Mouse (Mus musculus) intestine, embryonic 15.5 days (tissue): ENCODE measurements around the gene Trp53bp2. TPM values are rescaled to one million over a fixed set of nuclear protein-coding genes. Genes with fewer than 3 reads are reported as not detected.
A peak's percentile ranks its signal among the peaks of the same experiment; 100 is the strongest.

Experiments used
- ATAC-seq: fragments of 200-750 bp; cut with Nextera tagmentation; 2 replicates; pipeline ENCODE4 v1.8.0; 2017; ENCODE audit warnings: moderate TSS enrichment, moderate library complexity
- H3K27ac ChIP-seq: fragments of 300-500 bp; sonication (generic); 2 replicates; pipeline ENCODE4 v1.5.1; 2015; ENCODE audit warnings: mild to moderate bottlenecking, inconsistent platforms
- H3K27me3 ChIP-seq: fragments of 300-500 bp; sonication (generic); replicated peaks from 2 replicates; pipeline ENCODE4 v1.6.1; 2015; ENCODE audit warnings: inconsistent platforms
- H3K36me3 ChIP-seq: fragments of 300-500 bp; sonication (generic); 2 replicates; pipeline ENCODE4 v1.6.1; 2015; ENCODE audit warnings: inconsistent platforms
- H3K4me1 ChIP-seq: fragments of 300-500 bp; sonication (generic); replicated peaks from 2 replicates; pipeline ENCODE4 v1.6.1; 2015; ENCODE audit warnings: inconsistent platforms
- H3K4me2 ChIP-seq: fragments of 300-500 bp; sonication (generic); replicated peaks from 2 replicates; pipeline ENCODE4 v1.6.1; 2015; ENCODE audit warnings: mild to moderate bottlenecking, inconsistent platforms
- H3K4me3 ChIP-seq: fragments of 300-500 bp; sonication (generic); replicated peaks from 2 replicates; pipeline ENCODE4 v1.5.1; 2015; ENCODE audit warnings: inconsistent platforms
- H3K9ac ChIP-seq: fragments of 300-500 bp; sonication (generic); 2 replicates; pipeline ENCODE4 v1.6.1; 2015; ENCODE audit warnings: inconsistent platforms
- H3K9me3 ChIP-seq: fragments of 300-500 bp; sonication (generic); 2 replicates; pipeline ENCODE4 v1.6.1; 2016; ENCODE audit warnings: inconsistent platforms
- WGBS: fragments of 180-500 bp; shearing (Covaris S2); methylation state at CpG from one replicate; pipeline ENCODE4 v1.1.7; 2015; 5-methylcytosine and 5-hydroxymethylcytosine counted together
- polyA plus RNA-seq: library from polyadenylated mRNA; unstranded; fragments of >200 nt; fragmentation: Nextera tagmentation; extraction: Ambion mirVana; gene quantifications from 2 replicates; pipeline ENCODE4 v1.2.1, GENCODE M21; 2015

Gene Trp53bp2
- polyA plus RNA-seq, 1 experiment from 2014 or later: 22.6 TPM

DNA sequence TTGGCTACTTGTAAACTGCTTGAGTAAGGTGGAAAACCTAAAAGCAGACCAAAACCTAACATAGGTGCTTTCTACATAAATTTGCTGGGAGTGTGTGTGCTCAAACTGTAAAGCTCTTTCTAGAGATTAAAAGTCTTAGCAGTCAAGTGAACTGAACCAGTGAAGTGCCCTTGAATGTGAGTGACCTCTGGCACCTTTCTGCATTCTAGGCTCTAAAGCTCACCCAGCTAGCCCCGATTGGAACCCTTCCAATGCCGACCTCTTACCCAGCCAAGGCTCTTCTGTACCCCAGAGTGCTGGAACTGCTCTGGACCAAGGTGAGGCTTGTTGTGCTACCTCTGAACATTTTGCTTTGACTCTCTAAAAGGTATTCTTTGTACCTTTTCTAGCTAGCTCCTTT is 35.1 kb downstream of the Trp53bp2 start:
- Histone ChIP-seq H3K9ac (no peak overlapping the region), H3K9me3 (no peaks in the 10 kb centered on the region), H3K27ac (no peak overlapping the region), H3K4me1 (no peaks in the 10 kb centered on the region), H3K27me3 (no peaks in the 10 kb centered on the region), H3K4me2 (no peak overlapping the region), H3K4me3 (no peak overlapping the region), H3K36me3 (peaks cover 47% of the 10 kb centered on the region)
- ATAC-seq: no peak
- 86% methylated on average over 2 of the region's 2 CpGs for WGBS

GRCm38 (mm10) chr1:182448276-182449035 is 39.5 kb downstream of the Trp53bp2 start:
- H3K36me3 ChIP-seq: peaks cover 41% of the 10 kb centered on the region
- H3K9ac ChIP-seq: no peak overlapping the region
- 92% methylated on average over 14 of the region's 14 CpGs for WGBS

DNA sequence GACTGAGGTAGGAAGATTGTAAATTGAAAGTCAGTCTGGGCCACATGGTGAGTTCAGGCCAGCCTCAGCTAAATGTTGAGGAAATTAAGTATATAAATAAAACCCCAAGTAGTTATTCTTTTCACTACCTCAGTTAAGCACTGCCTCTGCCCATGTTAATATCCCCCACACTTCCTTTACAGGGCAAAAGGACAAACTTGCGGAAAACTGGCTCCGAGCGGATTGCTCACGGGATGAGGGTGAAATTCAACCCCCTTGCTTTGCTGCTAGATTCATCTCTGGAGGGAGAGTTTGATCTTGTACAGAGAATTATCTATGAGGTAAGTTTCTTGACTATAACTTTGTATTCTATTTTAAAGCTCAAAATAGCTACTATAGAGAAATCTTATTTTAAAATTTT is 43.5 kb downstream of the Trp53bp2 start:
- no peaks in the 10 kb centered on the region for H3K27me3 ChIP-seq
- WGBS: 86% methylated on average over 4 of the region's 4 CpGs
- no peak overlapping the region for H3K4me2 ChIP-seq

More at GRCm38 (mm10) chr1:182448276-182449035, 39.5 kb downstream of the Trp53bp2 start:
- H3K27me3 ChIP-seq: no peaks in the 10 kb centered on the region
- no peak for ATAC-seq
- no peaks in the 10 kb centered on the region for H3K9me3 ChIP-seq
- no peak overlapping the region for H3K4me3 ChIP-seq
- H3K4me1 ChIP-seq: no peaks in the 10 kb centered on the region
- H3K27ac ChIP-seq: no peak overlapping the region
- no peak overlapping the region for H3K4me2 ChIP-seq

GRCm38 (mm10) chr1:182455080-182455479 is 46.1 kb downstream of the Trp53bp2 start:
- Histone ChIP-seq H3K4me2 (no peak overlapping the region), H3K4me3 (no peak overlapping the region), H3K4me1 (no peaks in the 10 kb centered on the region; the same call in 1 of the 2 replicates), H3K9ac (no peak overlapping the region), H3K27ac (no peak overlapping the region), H3K36me3 (peaks cover 24% of the 10 kb centered on the region), H3K9me3 (no peaks in the 10 kb centered on the region), H3K27me3 (no peaks in the 10 kb centered on the region)
- WGBS: 91% methylated on average over 2 of the region's 2 CpGs
- no peak for ATAC-seq

More for the DNA sequence above, 43.5 kb downstream of the Trp53bp2 start:
- H3K4me1 ChIP-seq: no peaks in the 10 kb centered on the region
- no peak for ATAC-seq
- H3K9me3 ChIP-seq: no peaks in the 10 kb centered on the region
- H3K9ac ChIP-seq: no peak overlapping the region
- no peak overlapping the region for H3K27ac ChIP-seq
- no peak overlapping the region for H3K4me3 ChIP-seq
- H3K36me3 ChIP-seq: peaks cover 26% of the 10 kb centered on the region

GRCm38 (mm10) chr1:182458556-182458955 is 49.6 kb downstream of the Trp53bp2 start:
- H3K36me3 ChIP-seq: peaks cover 26% of the 10 kb centered on the region
- H3K27ac ChIP-seq: no peak overlapping the region
- no peaks in the 10 kb centered on the region for H3K27me3 ChIP-seq
- no peak overlapping the region for H3K4me3 ChIP-seq
- H3K4me2 ChIP-seq: no peak overlapping the region
- ATAC-seq: no peak
- H3K4me1 ChIP-seq: peaks cover 9% of the 10 kb centered on the region; the same call in 1 of the 2 replicates
- 75% methylated on average over 19 of the region's 19 CpGs for WGBS
- no peaks in the 10 kb centered on the region for H3K9me3 ChIP-seq
- H3K9ac ChIP-seq: no peak overlapping the region

- Histone ChIP-seq H3K4me3 (no peak overlapping the region), H3K4me2 (no peak overlapping the region), H3K27me3 (no peaks in the 10 kb centered on the region), H3K36me3 (peaks cover 21% of the 10 kb centered on the region; the same call in 1 of the 2 replicates), H3K27ac (no peak overlapping the region), H3K4me1 (peaks cover 9% of the 10 kb centered on the region; the same call in 1 of the 2 replicates), H3K9me3 (no peaks in the 10 kb centered on the region), H3K9ac (no peak overlapping the region)
- ATAC-seq: no peak
- WGBS: 72% methylated on average over 8 of the region's 8 CpGs
Observed at GRCm38 (mm10) chr1:182459436-182459835, 50.5 kb downstream of the Trp53bp2 start.

GRCm38 (mm10) chr1:182460291-182461244 is 51.6 kb downstream of the Trp53bp2 start:
- peak overlapping the region; percentile 67 for H3K27ac ChIP-seq
- peak; percentile 68 for ATAC-seq
- no peak overlapping the region for H3K4me2 ChIP-seq
- WGBS: 46% methylated on average over 13 of the region's 13 CpGs
- no peak overlapping the region for H3K9ac ChIP-seq
- H3K27me3 ChIP-seq: no peaks in the 10 kb centered on the region
- no peaks in the 10 kb centered on the region for H3K9me3 ChIP-seq
- no peak overlapping the region for H3K4me3 ChIP-seq
- peaks cover 18% of the 10 kb centered on the region; the same call in 1 of the 2 replicates for H3K36me3 ChIP-seq
- peaks cover 9% of the 10 kb centered on the region; the same call in 1 of the 2 replicates for H3K4me1 ChIP-seq

- no peak overlapping the region for H3K9ac ChIP-seq
- H3K4me1 ChIP-seq: peaks cover 9% of the 10 kb centered on the region; the same call in 1 of the 2 replicates
- H3K9me3 ChIP-seq: no peaks in the 10 kb centered on the region
- H3K36me3 ChIP-seq: peaks cover 17% of the 10 kb centered on the region; the same call in 1 of the 2 replicates
- WGBS: 25% methylated on average over 7 of the region's 7 CpGs
- peak overlapping the region; percentile 67 for H3K27ac ChIP-seq
- ATAC-seq: no peak
- H3K27me3 ChIP-seq: no peaks in the 10 kb centered on the region
- no peak overlapping the region for H3K4me2 ChIP-seq
- H3K4me3 ChIP-seq: no peak overlapping the region
Observed at GRCm38 (mm10) chr1:182461261-182461660, 52.3 kb downstream of the Trp53bp2 start.

- Histone ChIP-seq H3K27me3 (no peaks in the 10 kb centered on the region), H3K36me3 (peaks cover 17% of the 10 kb centered on the region; the same call in 1 of the 2 replicates), H3K27ac (no peak overlapping the region), H3K4me3 (no peak overlapping the region), H3K4me2 (no peak overlapping the region), H3K4me1 (peaks cover 9% of the 10 kb centered on the region; the same call in 1 of the 2 replicates), H3K9ac (no peak overlapping the region), H3K9me3 (no peaks in the 10 kb centered on the region)
- 0 out of 2 replicates have a peak, but pooled peaks have one; percentile 31 for ATAC-seq
- WGBS: 88% methylated on average over 10 of the region's 10 CpGs
Observed at GRCm38 (mm10) chr1:182461813-182462212, 52.8 kb downstream of the Trp53bp2 start.

DNA sequence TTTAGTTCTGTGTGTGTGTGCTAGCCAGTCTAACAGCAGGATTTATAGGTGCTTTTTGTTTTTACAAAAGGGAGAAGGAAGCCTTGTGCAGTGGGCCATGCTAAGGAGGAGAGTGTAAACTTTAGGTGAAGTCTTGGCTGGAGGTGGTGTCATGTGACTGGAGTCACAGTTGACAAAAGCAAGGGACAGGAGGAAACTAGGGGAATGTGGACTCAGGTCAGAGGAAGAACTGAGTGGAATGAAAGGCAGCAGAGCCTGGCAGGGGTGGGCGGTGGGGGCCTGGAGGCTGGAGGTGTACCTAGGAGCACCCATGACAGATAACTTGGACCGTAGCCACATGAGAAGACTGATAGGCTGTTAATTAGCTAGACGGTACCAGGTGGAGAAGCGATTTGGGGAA is 56.3 kb downstream of the Trp53bp2 start:
- WGBS: 50% methylated on average over 4 of the region's 4 CpGs
- no peaks in the 10 kb centered on the region for H3K27me3 ChIP-seq
- H3K36me3 ChIP-seq: peaks cover 16% of the 10 kb centered on the region
- ATAC-seq: no peak
- no peaks in the 10 kb centered on the region for H3K9me3 ChIP-seq
- peaks cover 9% of the 10 kb centered on the region; the same call in 1 of the 2 replicates for H3K4me1 ChIP-seq
- no peak overlapping the region for H3K9ac ChIP-seq
- H3K4me2 ChIP-seq: no peak overlapping the region
- H3K27ac ChIP-seq: no peak overlapping the region
- no peak overlapping the region for H3K4me3 ChIP-seq

- H3K27ac ChIP-seq: no peak overlapping the region
- H3K4me2 ChIP-seq: no peak overlapping the region
- no peaks in the 10 kb centered on the region for H3K27me3 ChIP-seq
- peaks cover 7% of the 10 kb centered on the region; the same call in 1 of the 2 replicates for H3K4me1 ChIP-seq
- no peaks in the 10 kb centered on the region for H3K9me3 ChIP-seq
- no peak overlapping the region for H3K9ac ChIP-seq
- H3K4me3 ChIP-seq: no peak overlapping the region
- ATAC-seq: no peak
- 89% methylated on average over 4 of the region's 4 CpGs for WGBS
- H3K36me3 ChIP-seq: peaks cover 16% of the 10 kb centered on the region
Observed at GRCm38 (mm10) chr1:182465978-182466377, 57.0 kb downstream of the Trp53bp2 start.
